Mouse (Mus musculus) CH12.LX (cell line): Measurements from ENCODE around the gene Prkab1. TPM values are rescaled to one million over a fixed set of nuclear protein-coding genes. Genes with fewer than 3 reads are reported as not detected.

Source experiments
- DNase-seq: peaks from one replicate; pipeline ENCODE4 v3.0.0-alpha.2; 2013; ENCODE audit errors: extremely low read depth
- H3K27ac ChIP-seq: 2 replicates; pipeline ENCODE4 v1.5.1; 2012; ENCODE audit warnings: low read depth, mild to moderate bottlenecking, control low read depth, moderate library complexity; ENCODE audit not compliant: insufficient read depth
- H3K27me3 ChIP-seq: replicated peaks from 2 replicates; pipeline ENCODE3; 2012; ENCODE audit warnings: inconsistent platforms
- H3K36me3 ChIP-seq, 2 experiments: replicated peaks in 1 of 2; 2 replicates each; pipeline versions ENCODE3 to v1.6.1; 2012; ENCODE audit warnings: inconsistent platforms in 1 of 2, low read length in 1 of 2, mild to moderate bottlenecking in 1 of 2, mixed read lengths in 1 of 2, moderate library complexity in 1 of 2; ENCODE audit not compliant: control insufficient read depth in 1 of 2, insufficient read depth in 1 of 2
- H3K4me1 ChIP-seq, 2 experiments: 2 replicates each; pipeline ENCODE4 v1.6.1; 2012; ENCODE audit warnings: inconsistent platforms in 1 of 2, moderate library complexity in 1 of 2; ENCODE audit not compliant: insufficient read depth in 2 of 2, control insufficient read depth in 1 of 2
- H3K4me2 ChIP-seq: 2 replicates; pipeline ENCODE4 v1.6.1; 2012; ENCODE audit warnings: low read depth, mild to moderate bottlenecking, control low read depth; ENCODE audit not compliant: poor library complexity, insufficient read depth, severe bottlenecking
- H3K4me3 ChIP-seq, 3 experiments: fragments of 150-350 bp in 1 of 3; sonication (generic) in 1 of 3; replicated peaks in 1 of 3; 2 replicates each; pipeline versions ENCODE3 to v1.5.1; 2011 to 2012; ENCODE audit warnings: low read depth in 2 of 3, low read length in 2 of 3, mild to moderate bottlenecking in 2 of 3, moderate library complexity in 2 of 3, control low read depth in 1 of 3, improper control_type of control experiment in 1 of 3, inconsistent platforms in 1 of 3, mixed read lengths in 1 of 3; ENCODE audit not compliant: poor library complexity in 1 of 3
- H3K79me2 ChIP-seq: replicated peaks from 2 replicates; pipeline ENCODE4 v1.6.1; 2012; ENCODE audit warnings: mild to moderate bottlenecking, moderate library complexity; ENCODE audit not compliant: control insufficient read depth, poor library complexity, insufficient read depth, severe bottlenecking; ENCODE audit errors: extremely low read depth
- H3K9ac ChIP-seq: 2 replicates; pipeline ENCODE4 v1.6.1; 2012; ENCODE audit warnings: low read depth, mild to moderate bottlenecking, control low read depth, moderate library complexity; ENCODE audit not compliant: insufficient read depth
- H3K9me3 ChIP-seq: replicated peaks from 2 replicates; pipeline ENCODE3; 2012; ENCODE audit warnings: low read length, inconsistent platforms, mixed read lengths
- CHD1 ChIP-seq: IDR thresholded peaks from 2 replicates; pipeline ENCODE4 v1.6.1; 2012; ENCODE audit warnings: low read depth, low read length, improper control_type of control experiment, inconsistent platforms
- E2F4 ChIP-seq: IDR thresholded peaks from 2 replicates; pipeline ENCODE4 v1.6.1; 2011; ENCODE audit warnings: low read depth, low read length, improper control_type of control experiment; ENCODE audit not compliant: insufficient replicate concordance
- EP300 ChIP-seq: IDR thresholded peaks from 2 replicates; pipeline ENCODE4 v1.6.1; 2011; ENCODE audit warnings: low read length, improper control_type of control experiment
- ETS1 ChIP-seq: conservative IDR thresholded peaks from 2 replicates; pipeline ENCODE4 v1.6.1; 2012; ENCODE audit warnings: low read depth, mild to moderate bottlenecking, inconsistent platforms, low read length, improper control_type of control experiment, moderate library complexity
- GABPA ChIP-seq: IDR thresholded peaks from 2 replicates; pipeline ENCODE4 v1.6.1; 2012; ENCODE audit warnings: low read depth, low read length, improper control_type of control experiment, inconsistent platforms; ENCODE audit not compliant: insufficient replicate concordance
- IRF4 ChIP-seq: IDR thresholded peaks from 2 replicates; pipeline ENCODE4 v1.6.1; 2014; ENCODE audit warnings: low read depth, mild to moderate bottlenecking, inconsistent platforms, low read length, improper control_type of control experiment
- JUN ChIP-seq: IDR thresholded peaks from 2 replicates; pipeline ENCODE4 v1.6.1; 2011; ENCODE audit warnings: low read depth, mild to moderate bottlenecking, low read length, improper control_type of control experiment, moderate library complexity; ENCODE audit not compliant: insufficient read depth
- JUND ChIP-seq: conservative IDR thresholded peaks from 2 replicates; pipeline ENCODE4 v1.6.1; 2011; ENCODE audit warnings: low read depth, low read length, improper control_type of control experiment
- MAX ChIP-seq: IDR thresholded peaks from 2 replicates; pipeline ENCODE4 v1.6.1; 2011; ENCODE audit warnings: low read length, improper control_type of control experiment
- MYC ChIP-seq: IDR thresholded peaks from 2 replicates; pipeline ENCODE4 v1.6.1; 2011; ENCODE audit warnings: low read depth, mild to moderate bottlenecking, improper control_type of control experiment, low read length
- NELFE ChIP-seq: IDR thresholded peaks from 2 replicates; pipeline ENCODE4 v1.6.1; 2011; ENCODE audit warnings: low read depth, low read length, improper control_type of control experiment
- NRF1 ChIP-seq: IDR thresholded peaks from 2 replicates; pipeline ENCODE4 v1.6.1; 2014; ENCODE audit warnings: low read depth, mild to moderate bottlenecking, inconsistent platforms, low read length, improper control_type of control experiment, moderate library complexity
- POLR2AphosphoS2 ChIP-seq: IDR thresholded peaks from 2 replicates; pipeline ENCODE4 v1.6.1; 2011; ENCODE audit warnings: low read depth, low read length, improper control_type of control experiment
- RAD21 ChIP-seq: IDR thresholded peaks from 2 replicates; pipeline ENCODE4 v1.6.1; 2011; ENCODE audit warnings: low read depth, mild to moderate bottlenecking, low read length, improper control_type of control experiment, moderate library complexity
- SIN3A ChIP-seq: IDR thresholded peaks from 2 replicates; pipeline ENCODE4 v1.6.1; 2012; ENCODE audit warnings: low read length, improper control_type of control experiment, inconsistent platforms
- TBP ChIP-seq: conservative IDR thresholded peaks from 2 replicates; pipeline ENCODE4 v1.6.1; 2011; ENCODE audit warnings: low read depth, low read length, improper control_type of control experiment
- TCF12 ChIP-seq: IDR thresholded peaks from 2 replicates; pipeline ENCODE4 v1.6.1; 2014; ENCODE audit warnings: low read depth, mild to moderate bottlenecking, inconsistent platforms, low read length, improper control_type of control experiment
- UBTF ChIP-seq: IDR thresholded peaks from 2 replicates; pipeline ENCODE4 v1.6.1; 2012; ENCODE audit warnings: low read depth, mild to moderate bottlenecking, inconsistent platforms, low read length, improper control_type of control experiment, moderate library complexity
- USF2 ChIP-seq: conservative IDR thresholded peaks from 2 replicates; pipeline ENCODE4 v1.6.1; 2011; ENCODE audit warnings: low read depth, low read length, improper control_type of control experiment
- ZC3H11A ChIP-seq: IDR thresholded peaks from 2 replicates; pipeline ENCODE4 v1.6.1; 2012; ENCODE audit warnings: low read depth, mild to moderate bottlenecking, inconsistent platforms, low read length, improper control_type of control experiment
- ZKSCAN1 ChIP-seq: IDR thresholded peaks from 2 replicates; pipeline ENCODE4 v1.6.1; 2012; ENCODE audit warnings: low read depth, inconsistent platforms, low read length, improper control_type of control experiment, borderline replicate concordance
- dilution Hi-C: fragments of 300-500 bp; cut with MboI; formaldehyde crosslinking; loops from 2 replicates; pipeline ENCODE4 v1.14.3; 2020; ENCODE audit warnings: low sequenced_read_pairs; ENCODE audit not compliant: extremely low pct_unique_long_range_greater_than_20kb, extremely low pct_ligation_motif_present
- in situ Hi-C: fragments of 300-500 bp; cut with MboI; formaldehyde crosslinking; loops from 3 replicates; pipeline ENCODE4 v1.14.3; 2019; ENCODE audit warnings: low sequenced_read_pairs, low pct_ligation_motif_present, low pct_unique_long_range_greater_than_20kb, mixed read lengths
- polyA plus RNA-seq: library from polyadenylated mRNA; unstranded; fragments of >175 nt; gene quantifications from 2 replicates; pipeline ENCODE4 v1.2.1, GENCODE M21; 2012; ENCODE audit warnings: low read depth; ENCODE audit not compliant: insufficient read length
- total RNA-seq, 2 experiments: library from RNA; depleted of rRNA; stranded (reverse); fragments of 300-350 nt in 1 of 2; fragments of >200 nt in 1 of 2; gene quantifications; 2 replicates each; pipeline ENCODE4 v1.2.3; 2012 to 2014

Gene Prkab1
- total and polyA plus RNA-seq, 3 experiments = 20.1 to 26.8 (median 24.1) TPM

DNA sequence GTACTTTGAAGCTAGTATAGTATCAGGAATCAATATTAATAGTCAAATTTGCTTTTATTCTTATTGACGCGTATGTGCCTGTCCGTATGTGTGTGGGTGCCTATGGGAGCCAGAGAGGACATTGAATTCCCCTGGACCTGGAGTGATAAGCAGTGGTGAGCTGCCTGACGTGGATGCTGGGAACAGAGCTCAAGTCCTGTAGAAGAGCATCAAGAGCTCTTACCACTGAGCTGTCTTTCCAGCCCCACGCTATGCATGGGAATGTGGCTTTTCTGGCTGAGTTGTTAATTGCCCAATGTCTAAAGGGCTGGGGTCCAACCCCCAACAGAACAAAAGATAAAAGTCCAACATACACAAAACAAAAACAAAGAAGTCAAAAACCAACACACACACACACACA, 47.9 kb downstream of the Prkab1 start:
- Histone ChIP-seq H3K4me3 (no peak overlapping the region), H3K79me2 (no peaks in the 10 kb centered on the region), H3K27ac (no peak overlapping the region), H3K9me3 (no peaks in the 10 kb centered on the region), H3K27me3 (no peaks in the 10 kb centered on the region), H3K4me1 (no peaks in the 10 kb centered on the region), H3K4me2 (no peak overlapping the region), H3K36me3 (peaks cover 37 to 93% of the 10 kb centered on the region in 2 experiments), H3K9ac (no peak overlapping the region)
- no peak for DNase-seq
- dilution Hi-C loops (no loop called here), in situ Hi-C loops (no loop called here)
- TF ChIP-seq IRF4 = no peak
- no peak for TF ChIP-seq NRF1
- TF ChIP-seq USF2 = no peak
- no peak for TF ChIP-seq EP300
- TF ChIP-seq MAX = no peak
- TF ChIP-seq ZKSCAN1 = no peak
- no peak for TF ChIP-seq MYC
- TF ChIP-seq E2F4 = no peak

DNA sequence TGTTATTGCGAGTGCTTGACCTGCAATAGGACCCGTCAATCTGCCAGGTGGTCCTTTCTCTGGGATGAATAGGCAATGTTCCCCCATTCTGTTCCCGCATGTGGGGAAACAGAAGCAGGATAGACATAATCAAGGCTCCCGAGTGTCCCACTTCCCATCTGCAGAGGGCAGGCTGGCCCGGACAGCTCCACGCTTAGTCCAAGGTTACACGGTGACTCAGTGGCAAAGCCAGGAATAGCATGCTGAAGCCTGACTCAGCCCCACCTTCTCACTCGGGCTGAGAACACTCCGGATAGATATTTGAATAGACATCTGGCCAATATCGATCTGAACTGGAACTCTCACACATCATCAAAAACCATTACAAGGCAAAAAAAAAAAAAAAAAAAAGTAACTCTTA, 48.6 kb downstream of the Prkab1 start:
- in situ Hi-C loops = no loop called here
- Histone ChIP-seq H3K79me2 (no peaks in the 10 kb centered on the region), H3K27ac (no peak overlapping the region), H3K4me1 (no peaks in the 10 kb centered on the region), H3K9ac (no peak overlapping the region), H3K36me3 (peaks cover 43 to 96% of the 10 kb centered on the region in 2 experiments), H3K4me2 (no peak overlapping the region), H3K27me3 (no peaks in the 10 kb centered on the region), H3K9me3 (no peaks in the 10 kb centered on the region), H3K4me3 (no peak overlapping the region)
- DNase-seq = no peak
- TF ChIP-seq UBTF (no peak), RAD21 (no peak), IRF4 (no peak), ZC3H11A (no peak), NELFE (no peak), CHD1 (no peak), MAX (no peak), SIN3A (no peak), ETS1 (no peak), NRF1 (no peak), GABPA (no peak), JUN (no peak), TBP (no peak), TCF12 (no peak), POLR2AphosphoS2 (no peak), JUND (no peak)
- dilution Hi-C loops = no loop called here
